Mouse (Mus musculus): ENCODE data around the gene Uox.

The Uox gene

DNA sequence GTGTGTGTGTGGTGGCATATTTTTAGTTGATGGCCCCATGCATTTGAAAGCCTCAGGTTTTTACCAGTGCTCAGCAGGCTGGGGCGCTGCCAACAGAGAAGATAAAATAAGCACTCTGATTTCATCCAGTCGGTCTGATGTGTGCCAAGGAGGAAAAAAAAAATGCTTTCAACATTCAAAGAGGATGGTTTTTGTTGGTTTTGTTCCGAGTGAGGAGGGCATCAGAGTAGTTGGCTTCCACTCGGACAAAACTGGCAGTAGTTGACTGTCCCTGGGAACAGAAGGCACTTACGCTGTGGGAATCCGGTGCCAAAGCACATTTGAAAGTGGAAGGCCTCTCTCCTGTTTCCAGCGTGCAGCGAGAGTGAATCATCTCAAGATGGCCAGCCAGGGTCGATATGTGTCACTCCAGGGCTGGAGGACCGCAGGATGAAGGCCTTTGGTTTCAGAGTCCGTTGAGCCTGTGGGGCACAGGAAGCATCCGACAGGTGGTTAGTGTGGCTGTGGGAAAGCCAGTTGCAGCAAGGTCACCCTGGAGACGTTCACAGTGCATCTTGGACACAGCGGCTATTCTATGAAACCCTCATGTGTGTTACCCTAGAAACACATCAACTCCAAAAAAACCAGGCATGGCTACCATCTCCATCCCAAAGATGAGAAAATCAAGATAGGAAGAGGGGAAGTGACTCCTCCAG, 50.5 kb downstream of the Uox start:
- in situ Hi-C loops (cut with MboI, MseI) = no loop called here

DNA sequence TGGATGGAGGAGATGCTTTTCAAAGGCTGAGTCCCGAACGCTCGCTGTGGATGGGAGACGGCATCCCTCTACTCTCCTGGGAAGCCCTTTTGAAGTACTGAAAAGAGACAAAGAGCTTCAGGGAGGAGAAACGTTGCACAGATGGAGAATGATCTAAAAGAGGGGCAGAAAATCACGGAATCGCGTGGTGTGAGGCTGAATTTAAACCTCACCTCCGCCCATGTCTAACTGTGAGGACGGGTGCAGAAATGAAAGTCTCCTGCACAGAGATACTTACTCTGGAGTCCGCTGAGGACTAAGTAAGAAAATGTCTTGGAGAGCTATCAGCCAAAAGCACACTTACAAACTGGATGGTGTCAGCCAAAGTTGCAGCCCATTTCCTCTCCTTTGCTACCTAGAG, 51.7 kb downstream of the Uox start:
- in situ Hi-C loops (cut with MboI, MseI) = no loop called here

DNA sequence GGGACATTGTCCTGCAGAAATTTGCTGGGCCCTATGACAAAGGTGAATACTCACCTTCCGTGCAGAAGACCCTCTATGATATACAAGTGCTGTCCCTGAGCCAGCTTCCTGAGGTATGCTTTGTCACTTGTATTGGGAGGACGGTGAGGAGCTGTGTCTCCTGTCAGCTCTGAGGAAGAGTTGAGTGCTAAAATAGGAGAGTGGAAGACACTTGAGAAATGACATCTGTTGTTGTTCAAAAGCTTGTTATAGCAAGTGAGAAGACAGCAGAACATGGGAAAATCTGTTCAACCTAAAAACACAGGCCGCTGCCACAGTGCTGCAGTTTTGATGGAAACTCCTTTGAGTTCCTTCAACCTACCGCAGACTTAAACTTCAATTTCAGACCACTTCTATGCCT, 55.5 kb downstream of the Uox start:
- in situ Hi-C loops (cut with MboI, MseI) = no loop called here

DNA sequence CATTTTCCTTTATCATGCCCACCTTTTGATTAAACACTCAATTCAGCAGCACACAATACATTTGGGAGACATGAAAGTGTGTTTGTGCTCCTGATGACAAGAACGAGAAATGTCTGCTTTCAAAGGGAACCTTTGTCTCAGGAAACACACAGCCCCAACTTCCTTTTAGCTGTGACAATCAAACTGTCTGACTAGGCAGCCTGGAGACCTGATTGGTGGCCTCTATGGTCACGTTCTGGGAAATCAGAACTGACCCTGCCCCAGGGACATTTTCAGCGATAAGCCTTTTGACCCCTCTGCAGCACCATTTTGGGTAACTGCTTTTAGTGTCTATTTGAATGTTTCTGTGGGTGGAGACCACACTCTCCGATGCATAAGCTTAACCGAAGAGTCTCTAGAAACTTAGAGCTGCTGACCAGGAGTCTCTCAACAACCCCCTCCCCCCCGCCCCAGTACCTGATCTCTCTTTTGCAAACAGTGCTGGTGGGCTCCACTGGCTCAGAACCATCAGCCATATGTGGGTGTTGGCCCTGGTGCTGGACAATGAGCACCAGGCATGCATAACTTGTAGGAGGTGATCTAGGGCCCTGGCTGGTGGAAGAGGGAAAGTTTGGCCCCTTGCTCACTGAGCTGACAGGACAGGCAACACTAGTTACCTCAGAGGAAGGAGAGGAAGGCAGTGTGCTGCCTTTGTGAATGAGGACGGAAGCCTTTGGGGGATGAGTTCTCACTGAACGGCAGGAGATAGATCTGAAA, 58.2 kb downstream of the Uox start:
- in situ Hi-C loops (cut with MboI, MseI) = no loop called here

DNA sequence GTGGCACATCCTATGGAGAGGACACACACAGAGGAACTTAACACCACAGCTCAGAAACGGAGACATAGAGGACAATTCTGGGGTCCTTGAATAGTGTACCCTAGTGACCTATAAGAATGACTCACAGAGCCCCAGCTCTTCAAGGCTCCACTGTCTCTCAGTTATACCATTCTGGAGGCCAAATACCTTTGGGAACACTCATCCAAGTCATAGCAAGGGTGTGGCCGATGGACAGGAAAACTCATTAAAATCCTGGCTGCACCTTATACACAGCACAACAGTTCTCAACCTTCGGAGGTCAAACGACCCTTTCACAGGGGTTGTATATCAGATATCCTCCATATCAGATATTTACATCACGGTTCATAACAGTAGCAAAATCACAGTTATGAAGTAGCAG, 62.3 kb downstream of the Uox start:
- in situ Hi-C loops (cut with MboI, MseI) = no loop called here

DNA sequence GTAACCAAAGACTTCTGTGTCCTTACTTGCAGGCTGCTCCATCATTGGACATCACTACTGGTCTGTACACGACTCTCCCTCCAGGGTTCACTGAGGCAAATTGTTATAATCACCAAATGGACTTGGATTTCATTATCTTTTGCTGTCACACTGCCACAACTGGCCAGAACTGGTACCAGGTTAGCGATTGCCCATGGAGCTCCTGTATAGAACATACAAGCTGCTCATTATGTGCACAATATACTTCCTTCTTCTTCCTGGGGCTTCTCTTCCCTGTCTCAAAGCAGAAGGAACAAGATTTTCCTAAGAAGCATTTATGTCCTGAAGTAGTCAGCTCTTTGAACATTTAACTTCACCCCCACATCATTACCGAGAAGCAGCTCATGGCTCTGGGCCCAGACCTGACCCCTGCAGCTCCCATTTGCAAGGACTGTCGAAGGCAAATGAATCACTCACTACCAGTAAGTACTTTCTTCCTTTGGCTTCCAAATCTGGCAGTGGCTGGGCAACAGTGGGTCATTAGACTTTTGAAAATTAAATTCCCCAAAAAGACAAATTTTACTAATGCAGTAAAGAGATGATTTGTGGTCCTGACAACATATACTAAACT, 71.7 kb downstream of the Uox start:
- in situ Hi-C loops (cut with MboI, MseI) = no loop called here

DNA sequence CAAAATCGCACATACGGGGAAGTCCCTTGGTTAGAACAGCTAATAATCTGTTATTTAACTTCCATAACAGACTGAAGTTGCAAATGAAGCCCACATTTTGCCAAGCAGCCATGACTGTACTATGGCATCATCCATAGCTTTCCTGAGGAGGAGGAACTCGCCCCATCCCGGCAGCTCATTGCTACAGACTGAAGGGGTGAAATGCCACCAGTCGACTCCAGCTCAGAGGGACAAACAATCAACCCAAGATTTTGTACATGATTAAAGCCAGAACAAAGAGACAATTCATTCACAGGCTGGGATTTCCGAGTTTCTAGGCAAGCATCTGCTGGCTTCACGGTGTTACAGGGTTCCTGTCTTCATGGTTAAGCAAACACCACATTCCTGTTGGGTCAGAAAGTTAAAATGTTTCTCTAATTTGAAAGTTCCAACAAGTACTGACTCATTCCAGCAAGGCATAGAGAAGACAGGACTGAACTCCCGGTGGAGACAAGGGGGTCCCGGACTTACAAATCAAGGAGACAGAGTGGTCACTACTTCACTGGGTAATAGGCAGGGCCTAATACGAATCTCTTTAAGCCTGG, 79.2 kb downstream of the Uox start:
- in situ Hi-C loops (cut with MboI, MseI) = no loop called here

DNA sequence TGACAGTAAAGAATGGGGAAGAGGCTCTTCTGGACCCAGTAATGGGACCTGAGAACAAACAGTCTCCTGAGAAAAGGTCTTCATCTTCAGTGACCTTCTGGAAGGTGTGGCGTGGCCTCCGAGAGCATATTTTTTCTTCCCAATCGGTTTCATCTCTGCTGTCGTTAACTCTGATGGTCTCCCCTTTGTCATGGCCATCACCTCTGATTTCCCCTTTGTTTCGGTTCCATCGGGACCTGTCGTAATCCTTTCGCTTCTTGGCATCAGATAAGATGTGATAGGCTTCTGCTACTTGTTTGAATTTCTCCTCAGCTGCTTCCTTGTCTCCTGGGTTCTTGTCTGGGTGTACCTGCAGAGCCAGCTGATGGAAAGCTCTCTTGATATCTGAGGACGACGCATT, 80.5 kb downstream of the Uox start:
- in situ Hi-C loops (cut with MboI, MseI) = no loop called here

DNA sequence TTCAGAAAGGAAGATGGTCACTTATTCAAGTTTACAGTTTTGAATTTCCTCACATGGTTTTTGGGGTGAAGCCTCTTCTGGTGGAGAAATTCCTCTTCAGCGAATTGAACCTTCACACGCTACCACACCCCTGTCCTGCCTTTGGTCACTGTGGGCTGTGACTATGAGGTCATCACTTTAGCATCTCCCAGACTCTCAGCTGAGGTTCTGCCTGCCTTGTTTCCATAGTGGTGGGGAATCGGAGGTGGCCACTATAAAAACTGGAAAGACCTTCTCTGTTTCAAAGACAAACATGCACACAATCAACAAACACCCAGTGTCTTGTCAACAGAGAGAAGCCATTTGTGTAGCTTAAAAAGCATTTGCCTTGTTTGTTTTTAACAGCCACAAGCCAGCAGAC, 81.0 kb downstream of the Uox start, which contains the start of gene 4930503B20Rik:
TSS of gene 4930503B20Rik (minus strand) at position 101 of the 400 bp plus-strand sequence.
- in situ Hi-C loops (cut with MboI, MseI) = no loop called here

DNA sequence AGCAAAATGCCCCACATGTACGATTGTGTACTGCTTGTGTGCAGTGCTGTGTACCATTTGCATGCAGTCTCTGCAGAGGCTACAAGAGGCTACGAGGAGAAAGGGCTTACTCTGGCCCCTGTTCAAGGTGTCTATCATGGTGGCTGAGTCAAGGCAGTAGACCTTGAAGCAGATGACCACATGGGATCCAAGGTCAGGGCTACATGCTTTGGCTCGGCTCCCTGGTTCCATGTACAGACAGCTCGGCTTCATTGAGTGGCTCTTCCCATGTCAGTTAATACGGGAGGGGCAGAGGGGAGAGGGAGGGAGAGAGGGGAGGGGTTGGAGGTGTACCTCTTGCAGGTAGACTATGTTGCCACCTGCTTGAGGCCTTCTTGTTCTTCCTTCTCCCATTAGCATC, 82.2 kb downstream of the Uox start:
- in situ Hi-C loops (cut with MboI, MseI) = no loop called here

DNA sequence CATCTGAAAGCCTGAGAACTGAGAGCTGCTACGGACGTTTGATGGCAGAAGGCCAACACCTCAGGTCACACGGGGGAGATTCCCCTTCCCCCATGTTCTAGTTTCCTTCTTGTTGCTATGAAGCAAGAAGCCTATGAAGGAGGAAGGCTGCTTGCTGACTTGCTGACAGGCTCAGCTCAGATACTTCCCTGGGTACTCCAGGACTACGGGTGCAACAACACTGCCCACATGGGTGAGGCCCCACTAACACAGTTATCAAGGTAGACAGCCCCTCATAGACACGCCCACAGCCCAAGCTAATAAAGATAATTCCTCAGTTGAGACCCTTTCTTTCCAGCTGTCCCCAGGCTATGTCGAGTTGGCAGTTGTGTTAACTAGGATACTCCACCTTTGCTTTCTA, 83.5 kb downstream of the Uox start:
- in situ Hi-C loops (cut with MboI, MseI) = no loop called here

DNA sequence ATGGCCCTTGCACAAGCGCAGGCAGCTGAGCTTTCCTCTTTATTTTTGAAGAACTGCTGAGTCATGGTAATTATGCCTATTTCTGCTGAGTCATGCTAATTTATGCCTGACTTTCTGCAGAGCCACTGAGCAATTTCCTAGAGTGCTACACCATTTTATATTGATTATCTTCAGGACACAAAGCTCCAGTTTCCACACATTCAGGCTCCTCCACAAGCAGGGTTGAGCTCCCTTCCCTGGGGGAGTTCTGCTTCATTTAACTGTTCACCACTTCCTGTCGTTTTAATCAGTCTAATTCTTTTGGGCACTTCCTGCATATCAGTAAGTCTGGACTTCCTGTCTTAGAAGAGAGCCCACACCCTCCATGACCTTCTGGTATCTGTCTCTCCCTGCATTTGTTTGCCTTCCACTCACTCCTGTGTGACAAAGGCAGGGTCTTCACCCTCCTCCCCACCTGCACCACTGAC, 84.9 kb downstream of the Uox start:
- in situ Hi-C loops (cut with MboI, MseI) = no loop called here

DNA sequence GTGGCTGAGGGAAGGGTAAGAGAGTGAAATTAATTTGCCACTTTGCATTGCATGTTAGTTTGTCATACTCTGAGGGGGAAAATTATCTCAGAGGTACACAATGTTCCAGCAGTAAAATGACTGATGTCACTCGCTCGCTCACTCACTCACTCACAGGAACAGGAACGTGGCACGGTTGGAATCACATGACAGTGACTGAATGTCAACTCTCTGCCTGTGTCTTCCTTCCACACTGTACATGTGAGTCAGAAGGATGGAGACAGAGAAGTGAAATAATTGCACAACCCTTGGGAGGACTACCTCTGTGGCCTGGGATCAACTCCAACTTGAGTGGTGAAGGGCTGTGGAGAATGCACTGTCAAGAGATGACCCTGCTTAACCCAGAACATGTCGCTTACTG, 87.2 kb downstream of the Uox start:
- in situ Hi-C loops (cut with MboI, MseI) = no loop called here

DNA sequence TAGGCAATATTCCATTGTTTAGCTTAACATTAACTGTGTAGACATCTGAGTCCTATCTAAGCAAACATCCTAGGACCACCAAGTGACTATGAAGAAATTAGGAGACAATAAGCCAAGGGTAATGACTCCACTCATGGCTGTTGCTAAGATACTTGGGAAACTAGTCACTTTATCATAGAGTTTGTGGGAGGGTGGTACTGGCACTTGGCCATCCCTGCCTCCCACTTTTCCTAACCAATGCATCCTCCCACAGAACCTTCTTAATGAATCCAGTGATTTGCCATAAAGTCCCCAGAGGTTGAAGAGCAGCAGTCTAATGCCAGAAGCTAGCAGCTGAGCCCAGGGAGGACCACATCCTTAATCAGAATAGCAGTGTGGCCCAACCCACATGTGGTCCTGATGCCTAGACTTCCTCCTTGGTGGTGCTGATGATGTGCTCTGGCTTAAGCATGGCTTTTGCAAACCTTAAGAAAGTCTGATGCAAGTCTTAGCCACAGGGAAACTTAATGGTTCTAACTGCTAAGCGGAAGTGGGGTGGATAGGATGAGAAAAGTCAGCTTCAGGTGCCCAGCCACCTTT, 87.9 kb downstream of the Uox start:
- in situ Hi-C loops (cut with MboI, MseI) = no loop called here

DNA sequence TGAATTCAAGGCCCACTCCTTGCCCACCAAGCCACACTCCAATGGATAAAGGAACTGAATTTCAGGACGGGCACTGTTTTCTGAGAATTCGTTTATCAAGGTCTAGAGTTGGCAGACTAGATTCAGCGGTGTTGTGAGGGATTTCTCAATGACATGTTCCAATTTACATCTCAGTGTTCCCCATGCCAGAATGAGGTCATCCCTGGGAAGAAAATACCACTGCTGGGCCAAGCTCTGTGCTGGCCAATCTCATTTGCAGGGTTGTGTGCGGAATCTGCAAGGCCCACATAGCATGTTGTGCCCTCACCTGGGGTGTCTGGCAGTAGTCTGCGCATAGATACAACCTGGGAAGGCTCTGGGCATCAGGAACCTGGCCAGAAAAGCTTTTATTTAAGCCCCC, 89.1 kb downstream of the Uox start:
- in situ Hi-C loops (cut with MboI, MseI) = no loop called here

DNA sequence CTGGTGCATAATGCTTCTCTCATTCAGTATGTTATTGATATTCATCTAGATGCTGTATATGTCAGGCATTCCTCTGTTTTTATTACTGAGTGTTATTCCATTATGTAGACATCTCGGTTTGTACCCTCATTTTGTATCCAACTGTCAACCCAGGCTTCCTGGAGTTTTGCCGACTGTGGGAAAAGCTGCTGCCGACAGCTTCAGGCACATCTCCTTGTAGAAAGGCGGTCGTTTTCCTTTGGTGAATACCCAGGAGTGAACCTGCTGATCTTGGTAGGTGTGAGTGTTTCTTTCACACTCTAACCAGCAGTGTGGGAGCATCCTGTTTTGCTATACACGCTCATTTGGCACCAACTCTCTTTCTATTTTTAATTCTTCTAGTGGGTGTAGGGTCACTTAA, 90.8 kb downstream of the Uox start:
- in situ Hi-C loops (cut with MboI, MseI) = loop anchor here (10.0 kb wide), 1 partner anchor 276 kb away; no protein-coding TSS in a partner anchor

DNA sequence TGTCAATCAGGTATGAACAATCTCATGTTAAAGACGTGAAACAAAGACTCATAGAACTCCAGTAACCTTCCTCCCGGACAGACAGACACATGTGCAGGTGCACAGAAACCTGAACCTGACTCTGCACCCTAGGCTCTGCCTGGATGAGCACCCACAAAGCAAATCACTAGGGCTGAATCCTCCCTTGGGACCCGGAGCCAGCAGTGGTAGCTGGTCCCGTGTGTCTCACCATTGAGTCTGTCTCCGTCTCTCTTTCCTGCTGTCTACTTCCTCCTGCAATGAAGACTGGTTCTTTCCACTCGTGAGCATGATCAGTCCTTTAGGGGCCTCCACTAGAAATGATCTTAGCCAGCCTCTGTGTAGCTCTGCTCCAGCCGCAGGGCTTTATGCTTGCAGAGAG, 91.7 kb downstream of the Uox start:
- in situ Hi-C loops (cut with MboI, MseI) = loop anchor here (10.0 kb wide), 1 partner anchor 277 kb away; no protein-coding TSS in a partner anchor

DNA sequence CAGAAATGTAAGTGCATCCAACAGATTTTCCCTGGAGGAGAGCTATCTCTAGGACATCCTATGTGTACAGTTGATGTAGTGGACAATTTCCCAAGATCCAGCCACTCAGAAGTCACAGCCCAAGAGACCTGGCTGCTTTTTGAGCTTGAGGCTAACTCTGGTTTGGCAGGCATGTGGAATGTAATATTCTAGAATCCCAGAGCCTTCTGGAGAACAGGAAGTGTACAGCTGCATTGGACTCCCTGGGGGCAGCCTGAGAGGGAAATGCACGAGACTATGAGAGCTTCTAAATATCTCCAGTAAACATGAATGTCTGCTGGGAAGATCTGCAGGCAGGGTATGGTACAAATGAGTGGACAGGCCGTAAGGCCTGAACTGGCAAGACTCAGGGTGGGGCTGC, 100.9 kb downstream of the Uox start:
- in situ Hi-C loops (cut with MboI, MseI) = no loop called here

DNA sequence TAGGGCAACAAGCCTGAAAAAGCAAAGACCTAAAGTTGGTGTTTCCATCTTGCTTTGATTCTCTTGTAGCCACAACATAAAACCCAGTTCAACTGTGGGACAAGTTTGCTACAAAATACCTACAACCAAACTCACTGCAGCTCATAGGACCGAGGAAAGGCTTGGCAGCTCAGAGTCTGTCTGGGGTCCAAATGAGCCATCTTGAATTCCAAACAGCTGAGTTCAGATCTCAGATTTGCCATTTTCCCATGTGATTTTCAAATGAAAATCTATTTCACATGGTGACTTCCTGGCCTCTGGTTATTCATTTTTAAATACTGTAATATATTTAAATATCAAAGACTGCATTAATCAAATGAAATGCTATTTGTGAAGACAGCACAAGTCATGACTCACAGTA, 104.9 kb downstream of the Uox start:
- in situ Hi-C loops (cut with MboI, MseI) = no loop called here

DNA sequence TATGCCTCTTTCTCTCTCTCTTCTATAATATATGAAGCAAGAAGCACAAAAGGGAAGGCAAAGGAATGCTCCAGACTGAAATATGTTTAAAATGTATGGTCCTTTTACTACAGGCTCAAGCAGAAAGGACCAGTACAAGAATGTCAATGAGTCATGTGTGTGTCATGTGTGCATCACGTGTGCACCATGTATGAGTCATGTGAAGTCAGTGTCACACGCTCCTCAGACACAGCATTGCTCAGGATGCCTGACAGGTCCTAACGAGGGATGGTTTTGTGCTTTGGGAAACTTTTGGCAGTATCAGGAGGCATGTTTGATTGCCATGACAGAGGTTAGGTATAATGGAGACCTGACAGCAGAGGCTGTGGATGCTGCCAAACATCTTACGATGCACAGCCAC, 106.0 kb downstream of the Uox start:
- in situ Hi-C loops (cut with MboI, MseI) = no loop called here

DNA sequence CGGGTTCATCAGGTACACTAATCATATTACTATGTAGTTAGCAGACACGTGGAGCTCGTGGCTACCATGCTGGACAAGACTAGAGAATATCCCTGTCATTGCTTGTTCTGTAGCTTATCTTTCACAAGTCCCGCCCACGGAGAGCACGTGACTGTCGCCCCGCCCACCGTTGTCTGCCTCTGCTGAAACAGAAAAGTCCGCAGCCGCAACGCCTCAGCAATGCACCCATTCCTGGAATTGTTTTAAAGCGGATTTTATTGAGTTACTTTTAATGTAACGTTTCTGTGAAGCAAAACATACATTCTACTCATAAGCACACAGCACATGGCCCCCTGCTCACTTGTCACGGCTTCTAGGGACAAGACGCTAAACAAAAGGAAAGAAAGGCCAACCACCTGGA, 109.4 kb downstream of the Uox start:
- in situ Hi-C loops (cut with MboI, MseI) = no loop called here

DNA sequence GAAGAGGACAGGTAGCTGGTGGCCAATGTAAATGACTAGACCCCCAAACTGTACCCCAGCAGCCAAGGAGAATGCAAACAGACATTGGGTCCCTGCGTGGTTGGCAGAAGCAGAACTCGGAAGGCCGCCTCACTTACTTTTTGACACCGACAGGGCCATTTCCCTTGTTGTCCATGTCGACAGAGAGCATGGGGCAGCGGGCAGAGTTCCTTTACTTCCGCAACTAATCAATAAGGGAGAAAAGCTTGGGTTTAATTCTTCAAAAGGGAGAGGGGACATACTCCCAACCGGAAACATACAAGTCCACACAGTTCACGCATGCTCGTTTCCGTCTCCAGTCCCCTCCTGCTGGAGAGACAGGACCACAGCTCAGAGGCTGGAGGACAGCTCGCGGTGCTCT, 110.4 kb downstream of the Uox start:
- in situ Hi-C loops (cut with MboI, MseI) = no loop called here
